Mouse (Mus musculus) central nervous system, embryonic 11.5 days (tissue): ENCODE results near the gene Atp6v0c. TPM values are rescaled to one million over a fixed set of nuclear protein-coding genes. Genes with fewer than 3 reads are reported as not detected.

ENCODE experiments used
- polyA plus RNA-seq: library from polyadenylated mRNA; depleted of rRNA; stranded (reverse); fragments of >200 nt; gene quantifications from 2 replicates; pipeline ENCODE4 v1.2.3, GENCODE M21; 2012; rRNA removed

Gene Atp6v0c
- 302 and 437 TPM in 2 replicates for polyA plus RNA-seq

GRCm38 (mm10) chr17:24169317-24170065 lies at the start of gene Atp6v0c:
Gene Atp6v0c, minus strand, starts transcription at chr17:24169702.

GRCm38 (mm10) chr17:24209043-24209915 lies 39.8 kb upstream of the Atp6v0c start, which contains the start of gene Ntn3:
Gene Ntn3, minus strand, starts transcription at chr17:24209531.

DNA sequence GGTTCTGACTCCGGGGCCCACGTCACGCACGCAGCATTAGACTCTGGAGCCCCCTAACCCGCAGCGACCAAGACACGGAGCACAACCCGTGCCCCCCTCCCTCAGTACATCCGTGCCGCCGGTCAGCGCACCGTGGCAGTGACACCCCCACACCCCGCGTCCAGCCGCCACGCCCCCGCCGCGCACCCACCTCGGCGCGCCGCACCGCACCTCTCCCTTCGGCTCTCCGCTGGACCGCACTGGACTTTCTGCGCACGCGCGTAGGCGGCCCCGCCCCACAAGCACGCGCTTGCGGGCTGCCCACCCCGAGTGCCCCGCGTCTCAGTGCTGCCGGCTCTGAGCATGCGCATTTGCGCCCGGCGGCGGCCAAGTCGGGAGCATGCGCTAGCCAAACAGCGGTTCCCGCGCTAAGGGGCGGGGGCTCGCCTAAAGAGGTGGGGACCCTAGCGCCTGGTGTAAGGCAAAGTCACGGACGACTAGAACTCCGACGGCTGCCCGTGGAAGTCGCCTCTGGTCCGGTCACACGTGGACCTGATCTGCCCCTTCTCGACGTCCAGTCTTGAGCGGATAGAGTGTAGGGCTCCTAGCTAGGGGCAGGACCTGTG lies 35.9 kb upstream of the Atp6v0c start, which contains the start of gene Tbc1d24:
Tbc1d24 (minus strand) TSS at position 279 of the 605 bp plus-strand sequence.

DNA sequence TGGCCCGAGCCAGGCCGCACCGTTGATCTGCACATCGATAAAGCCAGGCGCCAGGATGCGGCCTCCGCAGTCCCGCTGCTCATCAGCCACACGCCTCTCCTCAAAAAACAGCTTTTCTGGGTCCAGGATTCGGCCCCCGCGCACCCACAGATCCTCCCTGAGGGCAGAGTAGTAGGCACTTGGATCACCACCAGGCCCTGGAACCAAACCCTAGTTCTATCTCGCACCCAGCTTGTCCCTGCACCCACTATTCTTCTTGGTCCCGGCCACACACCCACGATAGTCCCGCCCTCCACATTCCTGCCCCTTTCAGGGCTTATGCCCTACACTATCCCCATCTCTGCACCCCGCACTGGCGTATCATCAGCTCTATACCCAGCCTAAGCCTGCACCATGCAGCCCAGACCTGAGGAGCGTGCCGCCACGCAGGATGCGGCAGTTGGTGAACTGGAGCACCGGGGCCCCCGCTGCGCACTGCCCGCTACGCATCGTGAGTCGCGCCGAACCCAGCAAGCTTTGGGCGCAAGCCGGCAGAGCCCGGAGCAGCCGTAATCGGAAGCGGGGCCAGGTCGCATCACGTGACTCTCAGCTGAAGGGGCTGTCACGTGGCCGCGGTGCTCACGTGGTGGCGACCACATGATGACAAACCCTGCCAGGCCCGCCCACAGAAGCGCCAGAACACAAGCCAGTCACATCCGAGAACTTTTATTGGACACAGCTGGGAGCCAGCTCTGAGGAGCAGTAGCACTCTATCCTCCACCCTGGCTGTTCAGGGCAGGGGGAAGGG lies 6.1 kb downstream of the Atp6v0c start, which contains the start of gene Amdhd2:
Amdhd2 (minus strand) TSS at position 591 of the 787 bp plus-strand sequence.

GRCm38 (mm10) chr17:24150824-24151223 lies 18.7 kb downstream of the Atp6v0c start, which contains the start of gene Pdpk1:
Gene Pdpk1, minus strand, starts transcription at chr17:24150924.

Other genes starting within 250 kb of the Atp6v0c start
- gene Sbp, start 228.0 kb downstream of the Atp6v0c start, polyA plus RNA-seq: 0.08 TPM in 1 of 2 replicates, not detected in the other
- gene Sbpl, start 214.4 kb downstream of the Atp6v0c start, polyA plus RNA-seq: not detected in 2 replicates
- 0.05 TPM in 1 of 2 replicates, not detected in the other for gene Prss30, start 189.1 kb downstream of the Atp6v0c start, polyA plus RNA-seq
- 0.22 and 0.35 TPM in 2 replicates for gene Prss22, start 171.6 kb downstream of the Atp6v0c start, polyA plus RNA-seq
- 0.15 TPM in 1 of 2 replicates, not detected in the other for gene Prss27, start 131.6 kb downstream of the Atp6v0c start, polyA plus RNA-seq
- gene Kctd5, start 96.2 kb downstream of the Atp6v0c start, polyA plus RNA-seq: 46.7 and 67.8 TPM in 2 replicates
- gene Pdpk1, start 18.8 kb downstream of the Atp6v0c start, polyA plus RNA-seq: 16.1 and 22.5 TPM in 2 replicates
- 32.4 and 42.6 TPM in 2 replicates for gene Amdhd2, start 5.9 kb downstream of the Atp6v0c start, polyA plus RNA-seq
- gene Tbc1d24, start 35.9 kb upstream of the Atp6v0c start, polyA plus RNA-seq: 20.8 and 26.1 TPM in 2 replicates
- gene Ntn3, start 39.8 kb upstream of the Atp6v0c start, polyA plus RNA-seq: 8.9 and 15.4 TPM in 2 replicates
- gene Tedc2, start 51.1 kb upstream of the Atp6v0c start, polyA plus RNA-seq: 35.9 and 38.6 TPM in 2 replicates
- gene Ccnf, start 81.8 kb upstream of the Atp6v0c start, polyA plus RNA-seq: 57.5 and 58.4 TPM in 2 replicates
- gene Abca17, start 181.4 kb upstream of the Atp6v0c start, polyA plus RNA-seq: 0.02 and 0.25 TPM in 2 replicates
- gene Abca3, start 182.2 kb upstream of the Atp6v0c start, polyA plus RNA-seq: 12.7 and 15.1 TPM in 2 replicates
- 387 and 433 TPM in 2 replicates for gene Rnps1, start 244.9 kb upstream of the Atp6v0c start, polyA plus RNA-seq